Mouse (Mus musculus) midbrain, embryonic 15.5 days (tissue): ENCODE data around the gene Polr2b. TPM values are rescaled to one million over a fixed set of nuclear protein-coding genes. Genes with fewer than 3 reads are reported as not detected.

Source experiments
- ATAC-seq: fragments of 200-750 bp; cut with Nextera tagmentation; replicated peaks from 2 replicates; pipeline ENCODE4 v1.8.0; 2017; ENCODE audit warnings: moderate TSS enrichment
- H3K27ac ChIP-seq: fragments of 300-500 bp; sonication (generic); 2 replicates; pipeline ENCODE4 v1.5.1; 2015; ENCODE audit warnings: mild to moderate bottlenecking, inconsistent platforms
- H3K27me3 ChIP-seq: fragments of 300-500 bp; sonication (generic); replicated peaks from 2 replicates; pipeline ENCODE4 v1.6.1; 2015; ENCODE audit warnings: inconsistent platforms
- H3K36me3 ChIP-seq: fragments of 300-500 bp; sonication (generic); replicated peaks from 2 replicates; pipeline ENCODE4 v1.6.1; 2015; ENCODE audit warnings: inconsistent platforms
- H3K4me1 ChIP-seq: fragments of 300-500 bp; sonication (generic); 2 replicates; pipeline ENCODE4 v1.6.1; 2015; ENCODE audit warnings: inconsistent platforms
- H3K4me2 ChIP-seq: fragments of 300-500 bp; sonication (generic); 2 replicates; pipeline ENCODE4 v1.6.1; 2015; ENCODE audit warnings: inconsistent platforms, mild to moderate bottlenecking, moderate library complexity
- H3K4me3 ChIP-seq: fragments of 300-500 bp; sonication (generic); 2 replicates; pipeline ENCODE4 v1.5.1; 2015; ENCODE audit warnings: mild to moderate bottlenecking, inconsistent platforms
- H3K9ac ChIP-seq: fragments of 300-500 bp; sonication (generic); 2 replicates; pipeline ENCODE4 v1.6.1; 2015; ENCODE audit warnings: mild to moderate bottlenecking, inconsistent platforms
- H3K9me3 ChIP-seq: fragments of 300-500 bp; sonication (generic); 2 replicates; pipeline ENCODE4 v1.6.1; 2016; ENCODE audit warnings: inconsistent platforms
- WGBS: fragments of 180-500 bp; shearing (Covaris S2); methylation state at CpG from one replicate; pipeline ENCODE4 v1.1.7; 2015; ENCODE audit warnings: mixed read lengths; 5-methylcytosine and 5-hydroxymethylcytosine counted together
- polyA plus RNA-seq: library from polyadenylated mRNA; unstranded; fragments of >200 nt; fragmentation: Nextera tagmentation; extraction: Ambion mirVana; gene quantifications from 2 replicates; pipeline ENCODE4 v1.2.1, GENCODE M21; 2015

The Polr2b gene
- 63.8 and 65.2 TPM in 2 replicates for polyA plus RNA-seq

- H3K4me3 ChIP-seq, result peak within 1 kb of the TSS; percentile 99
- no peaks in the 10 kb centered on the region for H3K9me3 ChIP-seq
- no peaks in the 10 kb centered on the region for H3K27me3 ChIP-seq
- H3K9ac ChIP-seq, result peak within 1 kb of the TSS; percentile 74
- WGBS, result under 1% methylated on average over 85 of the region's 85 CpGs
- peak within 1 kb of the TSS; percentile 94 for H3K27ac ChIP-seq
- peaks cover 28% of the 10 kb centered on the region; the same call in 1 of the 2 replicates for H3K36me3 ChIP-seq
- peaks cover 31% of the 10 kb centered on the region for H3K4me1 ChIP-seq
- H3K4me2 ChIP-seq, result peak within 1 kb of the TSS; percentile 96
- ATAC-seq, result peak; percentile 96
These were observed at the start of gene Polr2b, which contains the start of gene Noa1 for GRCm38 (mm10) chr5:77309924-77310772. Polr2b (plus strand) TSS chr5:77310147. Noa1 (minus strand) TSS chr5:77310084.

- Histone ChIP-seq H3K27ac (no peak overlapping the region), H3K27me3 (no peaks in the 10 kb centered on the region; the same call in 1 of the 2 replicates), H3K4me2 (no peak overlapping the region), H3K4me1 (no peaks in the 10 kb centered on the region), H3K4me3 (no peak overlapping the region), H3K36me3 (no peaks in the 10 kb centered on the region), H3K9ac (no peak overlapping the region), H3K9me3 (no peaks in the 10 kb centered on the region)
- WGBS, result 73% methylated on average over 4 of the region's 4 CpGs
- no peak for ATAC-seq
These were observed 48.8 kb upstream of the Polr2b start for GRCm38 (mm10) chr5:77261137-77261536.

GRCm38 (mm10) chr5:77262105-77262504, 47.8 kb upstream of the Polr2b start:
- no peak for ATAC-seq
- Histone ChIP-seq H3K36me3 (no peaks in the 10 kb centered on the region), H3K4me3 (no peak overlapping the region), H3K4me1 (peaks cover 7% of the 10 kb centered on the region), H3K27ac (no peak overlapping the region), H3K27me3 (no peaks in the 10 kb centered on the region; the same call in 1 of the 2 replicates), H3K4me2 (no peak overlapping the region), H3K9me3 (no peaks in the 10 kb centered on the region), H3K9ac (no peak overlapping the region)
- 20% methylated on average over 5 of the region's 5 CpGs for WGBS

GRCm38 (mm10) chr5:77265081-77265670, 44.8 kb upstream of the Polr2b start, which contains the start of gene Rest:
Rest (plus strand) TSS chr5:77265491.
- Histone ChIP-seq H3K4me2 (peak within 1 kb of the TSS; percentile 67), H3K9ac (peak within 1 kb of the TSS; percentile 62), H3K9me3 (no peaks in the 10 kb centered on the region), H3K27me3 (no peaks in the 10 kb centered on the region; the same call in none of the 2 replicates), H3K36me3 (no peaks in the 10 kb centered on the region), H3K27ac (peak within 1 kb of the TSS; percentile 78), H3K4me3 (peak within 1 kb of the TSS; percentile 82), H3K4me1 (peaks cover 12% of the 10 kb centered on the region)
- under 1% methylated on average over 76 of the region's 78 CpGs for WGBS
- ATAC-seq, result peak; percentile 87

- ATAC-seq, result peak; percentile 82
- H3K4me2 ChIP-seq, result peak overlapping the region; percentile 67
- WGBS, result 2% methylated on average over 42 of the region's 53 CpGs
- peak overlapping the region; percentile 82 for H3K4me3 ChIP-seq
- peak overlapping the region; percentile 62 for H3K9ac ChIP-seq
- H3K27me3 ChIP-seq, result no peaks in the 10 kb centered on the region; the same call in none of the 2 replicates
- no peaks in the 10 kb centered on the region for H3K9me3 ChIP-seq
- H3K27ac ChIP-seq, result peak overlapping the region; percentile 78
- H3K4me1 ChIP-seq, result peaks cover 12% of the 10 kb centered on the region
- H3K36me3 ChIP-seq, result no peaks in the 10 kb centered on the region
These were observed 44.3 kb upstream of the Polr2b start for GRCm38 (mm10) chr5:77265671-77266065.

- H3K4me1 ChIP-seq, result peaks cover 12% of the 10 kb centered on the region
- peak; percentile 59 for ATAC-seq
- WGBS, result 0% methylated on average over 60 of the region's 87 CpGs
- H3K9ac ChIP-seq, result peak overlapping the region; percentile 62
- H3K36me3 ChIP-seq, result no peaks in the 10 kb centered on the region
- H3K9me3 ChIP-seq, result no peaks in the 10 kb centered on the region
- peak overlapping the region; percentile 78 for H3K27ac ChIP-seq
- H3K4me2 ChIP-seq, result peak overlapping the region; percentile 67
- no peaks in the 10 kb centered on the region; the same call in none of the 2 replicates for H3K27me3 ChIP-seq
- H3K4me3 ChIP-seq, result peak overlapping the region; percentile 82
These were observed 43.7 kb upstream of the Polr2b start for GRCm38 (mm10) chr5:77266066-77266885.

- H3K4me2 ChIP-seq, result peak overlapping the region; percentile 67
- no peaks in the 10 kb centered on the region for H3K9me3 ChIP-seq
- peaks cover 12% of the 10 kb centered on the region for H3K4me1 ChIP-seq
- no peak for ATAC-seq
- no peaks in the 10 kb centered on the region for H3K36me3 ChIP-seq
- peak overlapping the region; percentile 78 for H3K27ac ChIP-seq
- no peaks in the 10 kb centered on the region; the same call in none of the 2 replicates for H3K27me3 ChIP-seq
- 2% methylated on average over 11 of the region's 11 CpGs for WGBS
- H3K9ac ChIP-seq, result peak overlapping the region; percentile 62; the same call in 1 of the 2 replicates
- H3K4me3 ChIP-seq, result peak overlapping the region; percentile 82
These were observed 43.0 kb upstream of the Polr2b start for GRCm38 (mm10) chr5:77266886-77267401.

- 78% methylated on average over 4 of the region's 4 CpGs for WGBS
- H3K4me1 ChIP-seq, result peaks cover 12% of the 10 kb centered on the region
- H3K9me3 ChIP-seq, result no peaks in the 10 kb centered on the region
- H3K36me3 ChIP-seq, result no peaks in the 10 kb centered on the region
- H3K9ac ChIP-seq, result no peak overlapping the region
- no peak overlapping the region for H3K27ac ChIP-seq
- H3K4me3 ChIP-seq, result peak overlapping the region; percentile 82
- H3K27me3 ChIP-seq, result no peaks in the 10 kb centered on the region; the same call in none of the 2 replicates
- ATAC-seq, result no peak
- H3K4me2 ChIP-seq, result peak overlapping the region; percentile 67
These were observed 42.5 kb upstream of the Polr2b start for GRCm38 (mm10) chr5:77267441-77267840.

GRCm38 (mm10) chr5:77267957-77268624, 41.9 kb upstream of the Polr2b start:
- H3K9me3 ChIP-seq, result no peaks in the 10 kb centered on the region
- H3K9ac ChIP-seq, result no peak overlapping the region
- H3K4me3 ChIP-seq, result no peak overlapping the region
- H3K27me3 ChIP-seq, result no peaks in the 10 kb centered on the region; the same call in none of the 2 replicates
- no peak for ATAC-seq
- no peak overlapping the region for H3K27ac ChIP-seq
- no peaks in the 10 kb centered on the region for H3K36me3 ChIP-seq
- WGBS, result 96% methylated on average over 30 of the region's 30 CpGs
- peaks cover 12% of the 10 kb centered on the region for H3K4me1 ChIP-seq
- H3K4me2 ChIP-seq, result no peak overlapping the region

- WGBS, result 80% methylated on average over 8 of the region's 8 CpGs
- Histone ChIP-seq H3K27me3 (no peaks in the 10 kb centered on the region; the same call in 1 of the 2 replicates), H3K4me3 (no peak overlapping the region), H3K9ac (no peak overlapping the region), H3K4me1 (peaks cover 12% of the 10 kb centered on the region), H3K36me3 (no peaks in the 10 kb centered on the region), H3K4me2 (no peak overlapping the region), H3K9me3 (no peaks in the 10 kb centered on the region), H3K27ac (no peak overlapping the region)
- ATAC-seq, result no peak
These were observed 40.5 kb upstream of the Polr2b start for GRCm38 (mm10) chr5:77269399-77269798.

- 84% methylated on average over 7 of the region's 7 CpGs for WGBS
- H3K27me3 ChIP-seq, result no peaks in the 10 kb centered on the region
These were observed 36.8 kb upstream of the Polr2b start for GRCm38 (mm10) chr5:77273151-77273550.

More at GRCm38 (mm10) chr5:77273151-77273550, 36.8 kb upstream of the Polr2b start:
- no peak overlapping the region for H3K9ac ChIP-seq
- H3K4me2 ChIP-seq, result no peak overlapping the region
- no peaks in the 10 kb centered on the region for H3K9me3 ChIP-seq
- H3K4me1 ChIP-seq, result no peaks in the 10 kb centered on the region
- H3K4me3 ChIP-seq, result no peak overlapping the region
- H3K36me3 ChIP-seq, result no peaks in the 10 kb centered on the region
- H3K27ac ChIP-seq, result no peak overlapping the region
- ATAC-seq, result no peak
